Mouse (Mus musculus) embryonic facial prominence, embryonic 15.5 days (tissue): Measurements from ENCODE around the gene Alpl. TPM values are rescaled to one million over a fixed set of nuclear protein-coding genes. Genes with fewer than 3 reads are reported as not detected.

Experiments
- ATAC-seq: fragments of 200-750 bp; cut with Nextera tagmentation; 2 replicates; pipeline ENCODE4 v1.8.0; 2017; ENCODE audit warnings: low read depth, moderate TSS enrichment; ENCODE audit not compliant: insufficient number of reproducible peaks, low FRiP score, low TSS enrichment
- H3K27ac ChIP-seq: fragments of 300-500 bp; sonication (generic); replicated peaks from 2 replicates; pipeline ENCODE4 v1.5.1; 2015; ENCODE audit warnings: mild to moderate bottlenecking, inconsistent platforms
- H3K27me3 ChIP-seq: fragments of 300-500 bp; sonication (generic); 2 replicates; pipeline ENCODE4 v1.6.1; 2015; ENCODE audit warnings: inconsistent platforms
- H3K36me3 ChIP-seq: fragments of 300-500 bp; sonication (generic); 2 replicates; pipeline ENCODE4 v1.6.1; 2015; ENCODE audit warnings: mild to moderate bottlenecking, inconsistent platforms
- H3K4me1 ChIP-seq: fragments of 300-500 bp; sonication (generic); 2 replicates; pipeline ENCODE4 v1.6.1; 2015; ENCODE audit warnings: inconsistent platforms
- H3K4me2 ChIP-seq: fragments of 300-500 bp; sonication (generic); replicated peaks from 2 replicates; pipeline ENCODE4 v1.6.1; 2015; ENCODE audit warnings: mild to moderate bottlenecking, inconsistent platforms
- H3K4me3 ChIP-seq: fragments of 300-500 bp; sonication (generic); replicated peaks from 2 replicates; pipeline ENCODE4 v1.5.1; 2015; ENCODE audit warnings: mild to moderate bottlenecking, inconsistent platforms
- H3K9ac ChIP-seq: fragments of 300-500 bp; sonication (generic); 2 replicates; pipeline ENCODE4 v1.6.1; 2015; ENCODE audit warnings: inconsistent platforms
- H3K9me3 ChIP-seq: fragments of 300-500 bp; sonication (generic); replicated peaks from 2 replicates; pipeline ENCODE4 v1.6.1; 2016; ENCODE audit warnings: inconsistent platforms
- WGBS: fragments of 180-500 bp; shearing (Covaris S2); methylation state at CpG from one replicate; pipeline ENCODE4 v1.1.7; 2015; 5-methylcytosine and 5-hydroxymethylcytosine counted together
- polyA plus RNA-seq: library from polyadenylated mRNA; unstranded; fragments of >200 nt; fragmentation: Nextera tagmentation; extraction: Ambion mirVana; gene quantifications from 2 replicates; pipeline ENCODE4 v1.2.1, GENCODE M21; 2015

Gene Alpl
- polyA plus RNA-seq, 1 experiment from 2014 or later, result 160 TPM

DNA sequence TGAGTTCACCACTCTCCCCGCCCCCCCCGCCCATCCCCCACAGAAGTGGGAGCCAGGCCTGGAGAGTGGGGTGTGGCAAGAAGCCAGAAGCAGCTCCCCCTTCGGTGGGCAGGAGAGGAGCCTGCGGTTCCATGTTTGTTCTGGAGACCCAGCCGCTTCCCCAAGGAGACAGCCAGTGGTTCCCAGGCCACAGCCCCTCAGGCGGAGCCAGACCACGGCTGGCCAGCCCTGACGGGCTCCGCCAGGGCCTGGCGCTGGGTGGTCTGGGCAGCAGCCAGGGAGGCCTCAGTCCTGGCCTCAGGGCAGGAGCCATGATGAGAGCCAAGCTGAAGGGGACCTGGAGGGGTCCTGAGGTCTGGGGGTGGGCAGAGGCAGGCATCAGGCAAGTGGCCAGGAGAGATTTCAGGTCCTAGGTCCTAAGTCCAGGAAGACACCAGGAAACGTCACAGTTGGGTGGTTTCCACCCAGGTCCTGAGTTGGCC, 59.9 kb downstream of the Alpl start:
- H3K4me3 ChIP-seq, result no peak overlapping the region
- peak overlapping the region; percentile 40; the same call in 1 of the 2 replicates for H3K27ac ChIP-seq
- H3K4me1 ChIP-seq, result peaks cover 16% of the 10 kb centered on the region
- peak; percentile 71; the same call in 1 of the 2 replicates for ATAC-seq
- no peaks in the 10 kb centered on the region for H3K36me3 ChIP-seq
- 33% methylated on average over 11 of the region's 11 CpGs for WGBS
- H3K27me3 ChIP-seq, result no peaks in the 10 kb centered on the region
- H3K4me2 ChIP-seq, result no peak overlapping the region
- H3K9me3 ChIP-seq, result no peaks in the 10 kb centered on the region
- no peak overlapping the region for H3K9ac ChIP-seq

DNA sequence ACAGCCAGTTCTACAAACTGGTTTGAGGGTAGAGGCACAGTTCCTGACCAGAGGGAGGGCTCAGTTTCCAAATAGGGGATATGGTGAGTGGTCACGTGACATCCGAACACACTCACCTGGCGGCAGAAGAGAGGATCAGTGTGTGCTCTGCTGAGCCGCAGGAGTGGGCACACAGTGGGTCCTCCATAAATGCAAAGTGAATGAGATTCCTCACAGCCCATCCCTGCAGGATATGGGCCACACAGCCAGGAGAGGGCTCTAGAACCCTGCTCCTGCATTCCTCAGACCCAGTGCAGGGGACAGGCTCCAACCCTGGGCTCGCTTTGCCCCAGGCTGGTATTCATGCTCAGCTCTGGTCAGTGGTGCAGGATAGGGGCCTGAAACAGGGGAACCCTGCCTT, 62.7 kb downstream of the Alpl start:
- no peak overlapping the region for H3K4me2 ChIP-seq

DNA sequence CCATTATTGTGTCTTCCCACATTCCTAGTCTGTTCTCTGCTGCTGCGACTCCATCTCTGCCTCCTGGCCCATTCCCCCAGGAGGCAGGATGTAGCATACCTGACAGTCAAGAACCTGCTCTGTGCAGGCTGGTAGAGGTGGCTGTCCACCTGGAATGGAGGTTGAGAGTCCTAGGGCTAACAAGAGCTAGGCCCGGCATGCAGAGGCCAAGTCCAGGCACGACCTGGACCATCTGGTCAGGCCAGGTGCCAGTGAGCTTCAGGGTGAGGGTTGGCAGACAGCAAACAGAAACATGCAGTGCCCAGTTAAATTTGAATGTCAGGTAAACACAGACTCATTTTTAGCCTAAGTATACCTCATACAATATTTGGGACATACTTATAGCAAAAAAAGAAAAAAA, 63.2 kb downstream of the Alpl start:
- Histone ChIP-seq H3K27me3 (peaks cover 20% of the 10 kb centered on the region), H3K27ac (no peak overlapping the region), H3K4me2 (no peak overlapping the region), H3K36me3 (no peaks in the 10 kb centered on the region), H3K9me3 (no peaks in the 10 kb centered on the region), H3K4me1 (peaks cover 44% of the 10 kb centered on the region), H3K9ac (no peak overlapping the region), H3K4me3 (no peak overlapping the region)
- ATAC-seq, result no peak
- 74% methylated on average over 3 of the region's 3 CpGs for WGBS

More for the DNA sequence above, 62.7 kb downstream of the Alpl start:
- H3K27ac ChIP-seq, result no peak overlapping the region
- no peak for ATAC-seq
- peaks cover 15% of the 10 kb centered on the region for H3K27me3 ChIP-seq
- H3K4me1 ChIP-seq, result peaks cover 39% of the 10 kb centered on the region
- H3K9ac ChIP-seq, result no peak overlapping the region
- no peaks in the 10 kb centered on the region for H3K9me3 ChIP-seq
- no peak overlapping the region for H3K4me3 ChIP-seq
- 63% methylated on average over 5 of the region's 5 CpGs for WGBS
- H3K36me3 ChIP-seq, result no peaks in the 10 kb centered on the region

DNA sequence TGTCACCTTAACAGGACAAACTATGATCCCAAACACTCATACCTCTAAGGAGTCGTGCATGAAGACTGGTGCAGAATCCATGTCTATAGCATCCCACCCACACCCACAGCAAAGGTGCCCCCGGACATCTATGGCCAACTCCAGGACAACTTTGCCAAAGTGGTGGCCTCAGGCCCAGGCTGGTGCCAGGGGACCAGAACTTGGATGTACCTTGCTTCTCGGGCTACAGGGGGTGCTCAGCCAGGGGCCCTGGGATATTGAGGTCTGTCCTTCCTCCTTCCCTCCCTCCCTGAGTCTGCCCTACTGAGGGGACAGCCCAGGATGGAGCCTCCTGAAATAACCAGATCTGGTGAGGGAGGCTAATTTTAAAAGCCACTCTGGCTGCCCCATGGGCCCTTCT, 63.8 kb downstream of the Alpl start:
- Histone ChIP-seq H3K9ac (no peak overlapping the region), H3K4me1 (peaks cover 50% of the 10 kb centered on the region), H3K4me3 (no peak overlapping the region), H3K27ac (no peak overlapping the region), H3K27me3 (peaks cover 26% of the 10 kb centered on the region), H3K9me3 (no peaks in the 10 kb centered on the region), H3K4me2 (no peak overlapping the region), H3K36me3 (no peaks in the 10 kb centered on the region)
- no peak for ATAC-seq
- 76% methylated on average over 3 of the region's 3 CpGs for WGBS

DNA sequence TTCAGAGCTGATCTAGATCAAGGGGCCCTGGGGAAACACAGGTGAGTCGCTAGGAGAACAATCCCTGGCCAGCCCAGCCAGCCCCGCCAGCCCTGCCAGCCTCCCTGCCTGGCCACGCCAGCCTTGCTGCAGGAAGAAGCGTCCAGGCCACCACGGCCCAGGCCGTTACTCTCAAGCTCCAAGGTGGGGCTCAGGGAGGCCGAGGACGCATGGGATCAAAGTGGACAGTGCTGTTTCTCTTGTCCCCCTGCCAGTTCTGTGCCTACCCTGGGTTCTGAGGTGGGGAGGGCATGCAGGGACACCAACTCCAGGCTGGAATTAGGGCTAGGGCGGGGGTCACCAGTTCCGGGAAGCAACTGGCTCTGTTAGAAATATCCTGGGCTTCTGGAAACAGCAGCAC, 64.3 kb downstream of the Alpl start:
- H3K27ac ChIP-seq, result no peak overlapping the region
- 70% methylated on average over 10 of the region's 10 CpGs for WGBS
- H3K4me1 ChIP-seq, result peaks cover 48% of the 10 kb centered on the region
- H3K27me3 ChIP-seq, result peaks cover 29% of the 10 kb centered on the region
- no peak overlapping the region for H3K4me2 ChIP-seq
- H3K9me3 ChIP-seq, result no peaks in the 10 kb centered on the region
- H3K4me3 ChIP-seq, result no peak overlapping the region
- no peak for ATAC-seq
- no peaks in the 10 kb centered on the region for H3K36me3 ChIP-seq
- H3K9ac ChIP-seq, result no peak overlapping the region

DNA sequence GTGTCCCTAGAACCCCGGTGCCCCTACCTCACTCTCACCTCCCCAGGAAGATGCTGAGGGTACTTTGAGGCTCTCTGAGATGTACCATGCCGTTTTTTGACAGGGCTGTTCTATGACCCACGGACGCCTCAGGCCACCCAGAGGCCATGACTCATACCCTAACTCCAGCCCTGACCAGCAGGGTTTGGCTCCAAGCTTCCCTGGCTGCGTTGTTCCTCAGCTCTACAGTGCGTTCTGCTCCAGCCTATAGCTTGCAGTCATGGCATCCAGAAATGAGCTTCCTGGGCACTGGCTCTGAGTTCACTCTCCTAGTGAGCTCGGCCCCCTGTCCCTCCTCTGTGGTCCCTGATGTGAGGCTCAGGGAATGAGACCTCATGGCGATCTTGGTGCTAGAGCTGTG, 65.4 kb downstream of the Alpl start:
- Histone ChIP-seq H3K4me3 (no peak overlapping the region), H3K9ac (no peak overlapping the region), H3K9me3 (no peaks in the 10 kb centered on the region), H3K27me3 (peaks cover 29% of the 10 kb centered on the region), H3K4me1 (peaks cover 39% of the 10 kb centered on the region), H3K36me3 (no peaks in the 10 kb centered on the region), H3K27ac (no peak overlapping the region), H3K4me2 (no peak overlapping the region)
- ATAC-seq, result no peak
- 78% methylated on average over 8 of the region's 8 CpGs for WGBS

DNA sequence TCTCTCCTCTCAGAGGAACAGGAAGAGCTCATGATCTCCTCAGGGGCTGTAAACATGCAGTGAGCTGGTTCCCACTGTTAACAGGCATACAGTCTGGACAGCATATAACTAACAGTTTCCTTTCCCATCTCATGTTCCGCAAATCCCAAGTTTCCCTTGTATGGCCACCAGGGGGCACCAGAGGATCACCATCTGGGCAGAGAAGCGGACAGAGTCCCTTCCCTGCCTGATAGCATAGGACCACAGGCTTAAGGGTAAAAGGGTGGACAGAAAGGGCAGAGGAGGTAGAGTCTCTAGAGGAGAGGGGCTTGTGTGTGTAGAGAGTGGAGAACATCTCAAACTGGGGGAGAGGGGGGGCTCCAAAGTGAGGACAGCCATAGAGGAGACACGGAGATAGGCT, 66.0 kb downstream of the Alpl start:
- ATAC-seq, result peak; percentile 35
- 16% methylated on average over 3 of the region's 3 CpGs for WGBS
- H3K27ac ChIP-seq, result no peak overlapping the region
- no peaks in the 10 kb centered on the region for H3K9me3 ChIP-seq
- no peak overlapping the region for H3K4me3 ChIP-seq
- H3K9ac ChIP-seq, result no peak overlapping the region
- no peaks in the 10 kb centered on the region for H3K36me3 ChIP-seq
- H3K27me3 ChIP-seq, result peaks cover 29% of the 10 kb centered on the region
- peaks cover 38% of the 10 kb centered on the region for H3K4me1 ChIP-seq
- no peak overlapping the region for H3K4me2 ChIP-seq

DNA sequence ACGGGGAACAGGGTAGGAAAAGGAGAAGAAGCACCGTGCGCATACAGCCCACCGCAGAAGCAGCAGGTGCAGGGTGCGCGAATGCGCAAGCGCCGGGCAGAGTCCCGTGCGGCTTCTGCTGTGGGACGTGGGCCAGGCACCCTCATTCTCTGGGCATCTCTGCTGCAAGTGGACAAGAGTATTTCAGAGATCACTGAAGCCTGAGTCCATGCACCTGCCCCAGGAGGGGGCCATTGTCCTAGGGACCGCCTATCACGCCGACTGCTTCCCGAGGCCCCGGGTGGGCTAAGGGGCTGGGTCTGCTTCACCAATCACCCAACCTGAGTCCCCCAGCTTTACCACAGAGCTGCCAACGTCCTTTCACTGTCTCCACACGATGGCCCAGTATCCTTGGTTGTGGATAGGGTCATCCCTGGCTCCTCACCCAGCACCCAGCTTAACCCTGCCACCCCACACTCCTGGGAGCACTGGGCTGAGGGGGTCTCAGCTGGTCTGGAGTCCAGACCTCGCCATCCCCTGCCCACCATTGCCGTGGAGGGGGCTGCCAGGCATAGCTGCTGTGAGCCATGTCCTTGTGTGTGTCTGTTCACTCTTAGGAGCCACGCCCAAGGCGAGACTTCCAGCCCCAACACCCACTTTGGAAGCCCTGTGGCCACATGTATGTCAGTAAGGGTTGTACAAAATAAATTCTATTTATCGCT, 66.9 kb downstream of the Alpl start:
- no peak overlapping the region for H3K9ac ChIP-seq
- peaks cover 44% of the 10 kb centered on the region for H3K4me1 ChIP-seq
- ATAC-seq, result no peak
- no peaks in the 10 kb centered on the region for H3K9me3 ChIP-seq
- H3K4me3 ChIP-seq, result 0 out of 2 replicates have a peak overlapping the region, but pooled peaks have one; percentile 4
- H3K27ac ChIP-seq, result no peak overlapping the region
- 30% methylated on average over 24 of the region's 24 CpGs for WGBS
- peak overlapping the region; percentile 35 for H3K4me2 ChIP-seq
- H3K36me3 ChIP-seq, result no peaks in the 10 kb centered on the region
- H3K27me3 ChIP-seq, result peaks cover 33% of the 10 kb centered on the region

DNA sequence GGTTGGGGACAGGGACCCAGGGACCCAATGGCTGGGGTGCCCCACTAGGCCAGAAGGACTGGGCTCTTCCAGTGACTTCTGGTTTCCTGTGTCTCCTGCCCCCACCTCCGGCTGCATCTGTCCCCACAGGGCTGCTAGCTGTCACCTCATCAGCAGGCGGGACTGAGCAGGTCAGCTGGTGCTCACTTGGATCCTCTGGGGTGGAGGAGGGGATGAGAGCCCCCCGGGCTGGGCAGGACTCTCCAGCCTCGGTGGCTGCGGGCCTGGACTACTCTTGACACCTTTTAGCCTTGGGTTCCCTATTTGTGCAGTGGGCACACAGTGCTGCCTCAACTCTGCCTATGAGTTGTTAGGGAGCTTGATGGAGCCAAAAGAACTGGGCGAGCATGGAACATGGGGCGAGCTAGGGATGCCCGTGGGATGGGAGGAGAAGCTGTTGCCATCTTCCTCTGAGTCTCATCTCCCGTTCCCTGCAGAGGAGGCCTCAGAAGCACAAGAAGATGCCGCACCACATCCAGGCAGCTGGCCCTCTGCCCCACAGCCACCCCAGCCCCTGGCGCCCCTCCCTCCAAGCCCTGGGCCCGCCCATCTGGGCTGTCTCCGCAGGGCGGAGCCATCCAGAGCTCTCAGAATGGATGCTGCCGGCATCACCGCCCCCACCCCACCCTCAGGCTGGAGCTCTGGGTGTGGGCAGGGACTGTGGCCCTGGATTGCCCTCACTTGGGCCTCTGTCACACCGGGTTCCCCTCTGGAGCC, 67.6 kb downstream of the Alpl start:
- H3K27me3 ChIP-seq, result peaks cover 40% of the 10 kb centered on the region
- 0 out of 2 replicates have a peak overlapping the region, but pooled peaks have one; percentile 4 for H3K4me3 ChIP-seq
- peak; percentile 12; the same call in 1 of the 2 replicates for ATAC-seq
- peaks cover 51% of the 10 kb centered on the region for H3K4me1 ChIP-seq
- H3K4me2 ChIP-seq, result peak overlapping the region; percentile 35
- H3K9ac ChIP-seq, result no peak overlapping the region
- H3K36me3 ChIP-seq, result no peaks in the 10 kb centered on the region
- 10% methylated on average over 17 of the region's 17 CpGs for WGBS
- no peak overlapping the region for H3K27ac ChIP-seq
- H3K9me3 ChIP-seq, result no peaks in the 10 kb centered on the region

DNA sequence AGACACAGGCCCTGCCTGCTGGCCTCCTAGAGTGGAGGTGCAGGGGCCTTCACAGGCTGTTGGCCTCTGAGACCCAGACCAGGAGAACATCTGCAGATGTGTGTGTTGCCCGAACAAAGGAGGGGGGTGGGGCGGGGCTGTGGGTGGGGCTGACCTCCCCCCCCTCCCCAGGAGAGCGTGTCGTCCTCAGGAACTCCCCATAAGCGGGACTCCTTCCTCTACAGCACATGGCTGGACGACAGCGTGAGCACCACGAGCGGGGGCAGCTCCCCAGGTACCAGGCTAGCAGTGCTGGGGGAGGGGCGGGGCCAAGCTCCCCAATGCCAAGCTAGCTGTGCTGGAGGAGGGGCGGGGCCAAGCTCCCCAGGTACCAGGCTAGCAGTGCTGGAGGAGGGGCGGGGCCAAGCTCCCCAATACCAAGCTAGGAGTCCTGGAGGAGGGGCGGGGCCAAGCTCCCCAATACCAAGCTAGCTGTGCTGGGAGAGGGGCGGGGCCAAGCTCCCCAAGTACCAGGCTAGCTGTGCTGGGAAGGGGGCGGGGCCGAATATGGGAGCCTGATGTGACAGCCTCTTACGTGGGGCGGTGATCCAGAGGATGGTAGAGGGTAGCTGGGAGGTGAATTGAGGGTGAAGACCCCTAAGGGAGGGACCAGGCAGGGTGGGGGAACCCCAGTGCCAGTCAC, 68.5 kb downstream of the Alpl start:
- Histone ChIP-seq H3K9me3 (no peaks in the 10 kb centered on the region), H3K9ac (no peak overlapping the region), H3K27me3 (peaks cover 48% of the 10 kb centered on the region), H3K4me3 (no peak overlapping the region), H3K36me3 (no peaks in the 10 kb centered on the region), H3K4me2 (peak overlapping the region; percentile 9; the same call in 1 of the 2 replicates), H3K4me1 (peaks cover 55% of the 10 kb centered on the region), H3K27ac (no peak overlapping the region)
- no peak for ATAC-seq
- 8% methylated on average over 16 of the region's 18 CpGs for WGBS
